Mouse (Mus musculus): ENCODE results near the gene Zfp488. TPM values are rescaled to one million over a fixed set of nuclear protein-coding genes. Genes with fewer than 3 reads are reported as not detected.

Gene Zfp488
- polyA plus RNA-seq, 1 experiment from 2014 or later, result 0.84 TPM

DNA sequence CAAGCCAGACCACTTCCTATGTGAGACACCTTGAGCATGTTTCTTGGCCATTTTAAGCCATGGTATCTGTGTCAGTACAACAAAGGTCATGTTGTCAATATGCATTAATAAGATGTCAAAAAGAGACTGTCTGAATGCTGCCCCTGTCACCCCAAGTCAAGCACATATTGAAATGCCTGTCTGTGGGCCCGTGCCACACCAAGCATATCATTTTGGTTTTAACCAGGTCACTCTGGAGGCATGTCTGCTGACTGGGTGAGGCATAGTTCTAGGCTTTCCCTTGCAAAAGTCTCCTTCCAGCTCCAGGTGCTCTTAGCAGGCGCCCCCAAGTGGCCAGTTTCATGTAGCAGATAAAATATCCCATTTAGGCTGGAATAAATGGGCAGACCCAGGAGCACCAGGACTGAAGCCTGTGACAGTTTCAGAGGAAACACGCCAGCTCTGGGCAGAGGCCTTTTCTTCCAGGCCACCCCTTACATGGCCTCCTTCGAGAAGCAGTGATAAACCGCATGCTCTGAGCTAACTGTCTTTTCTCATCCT is 44.7 kb downstream of the Zfp488 start:
- Histone ChIP-seq H3K4me3 (ENCODE audit: low read depth, low read length) (no peak overlapping the region), H3K27ac (ENCODE audit: low read depth, low read length) (no peak overlapping the region), H3K4me2 (ENCODE audit: low read depth) (no peak overlapping the region), H3K9me3 (ENCODE audit: control insufficient read depth, low read length) (no peaks in the 10 kb centered on the region), H3K4me1 (ENCODE audit: control insufficient read depth, insufficient read depth, low read length) (no peaks in the 10 kb centered on the region), H3K27me3 (ENCODE audit: control insufficient read depth, insufficient read depth, low read length) (no peaks in the 10 kb centered on the region), H3K36me3 (ENCODE audit: control insufficient read depth, insufficient read depth, low read length) (no peaks in the 10 kb centered on the region), H3K9ac (ENCODE audit: low read length) (no peak overlapping the region)
- 37% methylated on average over 5 of the region's 5 CpGs for WGBS
- no peak for ATAC-seq (ENCODE audit: insufficient read depth, low FRiP score, low TSS enrichment)
- DNase-seq (ENCODE audit: low spot score), result peak; percentile 71

DNA sequence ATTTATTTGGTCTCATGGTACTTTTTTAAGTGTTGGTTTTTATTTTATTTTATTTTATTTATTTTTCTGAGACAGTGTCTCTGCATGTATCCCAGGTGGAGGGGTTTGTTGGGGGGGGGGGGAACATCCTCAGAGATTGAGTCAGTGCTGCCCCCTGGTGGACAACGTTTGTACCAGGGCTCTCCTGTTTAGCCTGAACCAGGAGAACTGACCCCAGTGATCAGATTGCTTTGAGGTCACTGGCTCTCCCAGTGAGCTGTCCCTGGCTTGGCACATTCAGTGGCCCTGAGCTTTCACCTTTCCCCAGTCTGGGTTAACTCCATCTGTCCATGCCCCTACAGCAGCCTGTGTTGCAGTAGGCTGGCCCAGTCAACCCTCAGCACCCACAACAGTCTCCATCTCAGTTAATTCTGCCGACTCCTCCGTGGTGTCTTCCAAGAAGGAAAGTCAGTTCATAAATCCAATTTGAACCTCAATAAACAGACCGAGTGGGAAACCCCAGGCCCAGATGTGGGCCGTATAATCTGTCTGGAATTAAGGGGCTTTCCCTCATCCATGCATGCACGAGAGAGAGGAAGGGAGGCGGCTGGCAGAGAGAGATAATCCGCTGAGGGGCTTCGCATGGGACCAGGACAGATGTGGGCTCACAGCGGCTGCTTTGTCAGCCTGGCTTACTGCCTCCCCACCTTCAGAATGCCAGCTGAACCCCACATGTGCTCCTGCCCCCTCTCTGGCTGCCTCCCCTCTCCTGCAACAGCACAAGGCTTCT is 45.4 kb downstream of the Zfp488 start:
- 72% methylated on average over 10 of the region's 10 CpGs for WGBS
- Histone ChIP-seq H3K36me3 (ENCODE audit: control insufficient read depth, insufficient read depth, low read length) (no peaks in the 10 kb centered on the region), H3K27me3 (ENCODE audit: control insufficient read depth, insufficient read depth, low read length) (no peaks in the 10 kb centered on the region), H3K9me3 (ENCODE audit: control insufficient read depth, low read length) (no peaks in the 10 kb centered on the region), H3K27ac (ENCODE audit: low read depth, low read length) (no peak overlapping the region), H3K4me3 (ENCODE audit: low read depth, low read length) (no peak overlapping the region), H3K4me1 (ENCODE audit: control insufficient read depth, insufficient read depth, low read length) (no peaks in the 10 kb centered on the region), H3K4me2 (ENCODE audit: low read depth) (no peak overlapping the region), H3K9ac (ENCODE audit: low read length) (no peak overlapping the region)
- ATAC-seq (ENCODE audit: insufficient read depth, low FRiP score, low TSS enrichment), result no peak
- DNase-seq (ENCODE audit: low spot score), result peak; percentile 47

DNA sequence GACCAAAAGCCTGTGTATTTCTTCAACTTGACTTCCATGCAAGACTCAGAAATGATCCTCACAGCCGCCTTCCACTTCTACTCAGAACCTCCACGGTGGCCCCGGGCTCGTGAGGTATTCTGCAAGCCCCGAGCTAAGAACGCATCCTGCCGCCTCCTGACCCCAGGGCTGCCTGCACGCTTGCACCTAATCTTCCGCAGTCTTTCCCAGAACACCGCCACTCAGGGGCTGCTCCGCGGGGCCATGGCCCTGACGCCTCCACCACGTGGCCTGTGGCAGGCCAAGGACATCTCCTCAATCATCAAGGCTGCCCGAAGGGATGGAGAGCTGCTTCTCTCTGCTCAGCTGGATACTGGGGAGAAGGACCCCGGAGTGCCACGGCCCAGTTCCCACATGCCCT is 46.7 kb downstream of the Zfp488 start:
- H3K4me1 ChIP-seq (ENCODE audit: control insufficient read depth, insufficient read depth, low read length), result no peaks in the 10 kb centered on the region
- 55% methylated on average over 17 of the region's 17 CpGs for WGBS
- DNase-seq (ENCODE audit: low spot score), result peak; percentile 9
- H3K36me3 ChIP-seq (ENCODE audit: control insufficient read depth, insufficient read depth, low read length), result no peaks in the 10 kb centered on the region
- ATAC-seq (ENCODE audit: insufficient read depth, low FRiP score, low TSS enrichment), result no peak
- H3K9ac ChIP-seq (ENCODE audit: low read length), result no peak overlapping the region
- H3K27me3 ChIP-seq (ENCODE audit: control insufficient read depth, insufficient read depth, low read length), result no peaks in the 10 kb centered on the region
- H3K9me3 ChIP-seq (ENCODE audit: control insufficient read depth, low read length), result no peaks in the 10 kb centered on the region
- no peak overlapping the region for H3K4me2 ChIP-seq (ENCODE audit: low read depth)
- H3K27ac ChIP-seq (ENCODE audit: low read depth, low read length), result no peak overlapping the region
- H3K4me3 ChIP-seq (ENCODE audit: low read depth, low read length), result no peak overlapping the region

DNA sequence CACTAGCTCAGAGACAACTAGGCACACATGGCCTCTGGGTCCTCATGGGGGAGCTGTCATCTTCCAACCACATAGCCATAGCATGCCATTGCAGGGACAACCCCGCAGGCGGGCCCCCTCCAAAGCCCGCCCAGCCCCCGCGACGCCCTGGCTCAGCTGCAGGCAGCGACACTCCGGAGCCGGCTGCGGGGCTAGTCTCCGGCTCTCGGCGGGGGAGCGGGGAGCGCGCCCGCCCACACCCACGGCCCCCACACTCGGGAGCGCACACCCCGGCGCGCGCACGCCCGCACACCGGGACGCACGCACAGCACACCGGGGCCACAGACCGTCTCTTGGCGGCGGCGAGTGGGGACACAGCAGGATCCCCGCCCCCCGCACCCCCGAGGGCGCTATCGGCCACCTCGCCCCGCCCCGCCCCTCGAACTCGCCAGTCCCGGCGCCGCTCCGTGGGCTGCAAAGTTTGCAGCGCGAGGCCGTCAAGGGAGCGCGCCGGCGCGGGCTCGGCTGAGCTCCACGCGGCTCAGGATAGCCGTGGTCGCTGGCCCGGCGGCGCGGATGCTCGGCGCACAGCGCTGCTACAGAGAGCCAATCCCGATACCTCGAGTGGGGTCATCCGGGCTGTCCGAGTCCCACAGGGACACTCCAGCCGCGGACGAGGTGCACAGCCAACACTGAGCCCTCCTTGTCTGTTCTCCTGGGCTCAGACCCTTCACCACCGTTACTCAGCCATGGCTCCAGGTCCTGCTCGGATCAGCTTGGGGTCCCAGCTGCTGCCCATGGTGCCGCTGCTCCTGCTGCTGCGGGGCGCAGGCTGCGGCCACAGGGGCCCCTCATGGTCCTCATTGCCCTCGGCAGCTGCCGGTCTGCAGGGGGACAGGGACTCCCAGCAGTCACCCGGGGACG is 55.1 kb downstream of the Zfp488 start, which contains the start of gene Gdf10:
Gene Gdf10, plus strand, starts transcription at position 420 of the 903 bp plus-strand sequence.
- Histone ChIP-seq H3K4me3 (ENCODE audit: low read depth, low read length) (peak within 1 kb of the TSS; percentile 59), H3K4me1 (ENCODE audit: control insufficient read depth, insufficient read depth, low read length) (peaks cover 22% of the 10 kb centered on the region), H3K9me3 (ENCODE audit: control insufficient read depth, low read length) (no peaks in the 10 kb centered on the region), H3K9ac (ENCODE audit: low read length) (peak within 1 kb of the TSS; percentile 65), H3K4me2 (ENCODE audit: low read depth) (peak within 1 kb of the TSS; percentile 94), H3K36me3 (ENCODE audit: control insufficient read depth, insufficient read depth, low read length) (no peaks in the 10 kb centered on the region), H3K27me3 (ENCODE audit: control insufficient read depth, insufficient read depth, low read length) (peaks cover 24% of the 10 kb centered on the region), H3K27ac (ENCODE audit: low read depth, low read length) (no peak within 1 kb of the TSS)
- WGBS, result under 1% methylated on average over 66 of the region's 85 CpGs
- ATAC-seq (ENCODE audit: insufficient read depth, low FRiP score, low TSS enrichment) (peak; percentile 50), DNase-seq (ENCODE audit: low spot score) (peak; percentile 66)

DNA sequence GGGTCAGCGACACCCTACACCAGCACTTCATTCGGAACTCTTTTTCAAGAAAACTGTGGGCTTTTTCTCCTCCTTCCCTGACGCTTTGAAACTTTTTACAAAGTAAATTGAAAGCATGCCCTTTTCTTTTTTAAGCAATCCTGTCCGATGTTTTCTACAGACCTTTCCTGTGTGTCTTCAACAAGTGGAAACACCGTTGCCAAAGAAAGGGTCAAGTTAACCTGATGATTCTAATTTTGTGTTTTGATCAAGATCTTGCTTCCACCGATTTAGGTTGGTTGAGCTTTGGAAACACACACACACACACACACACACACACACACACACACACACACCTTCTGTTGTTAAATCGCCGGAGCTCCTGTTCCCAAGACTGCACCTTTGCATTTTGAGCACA is 55.8 kb downstream of the Zfp488 start:
- Histone ChIP-seq H3K4me2 (ENCODE audit: low read depth) (peak overlapping the region; percentile 94), H3K9me3 (ENCODE audit: control insufficient read depth, low read length) (no peaks in the 10 kb centered on the region), H3K4me3 (ENCODE audit: low read depth, low read length) (peak overlapping the region; percentile 59), H3K27me3 (ENCODE audit: control insufficient read depth, insufficient read depth, low read length) (peaks cover 24% of the 10 kb centered on the region), H3K4me1 (ENCODE audit: control insufficient read depth, insufficient read depth, low read length) (peaks cover 22% of the 10 kb centered on the region), H3K27ac (ENCODE audit: low read depth, low read length) (no peak overlapping the region), H3K36me3 (ENCODE audit: control insufficient read depth, insufficient read depth, low read length) (no peaks in the 10 kb centered on the region), H3K9ac (ENCODE audit: low read length) (peak overlapping the region; percentile 65; the same call in 1 of the 2 replicates)
- WGBS, result 7% methylated on average over 8 of the region's 8 CpGs
- ATAC-seq (ENCODE audit: insufficient read depth, low FRiP score, low TSS enrichment) (no peak), DNase-seq (ENCODE audit: low spot score) (no peak)

DNA sequence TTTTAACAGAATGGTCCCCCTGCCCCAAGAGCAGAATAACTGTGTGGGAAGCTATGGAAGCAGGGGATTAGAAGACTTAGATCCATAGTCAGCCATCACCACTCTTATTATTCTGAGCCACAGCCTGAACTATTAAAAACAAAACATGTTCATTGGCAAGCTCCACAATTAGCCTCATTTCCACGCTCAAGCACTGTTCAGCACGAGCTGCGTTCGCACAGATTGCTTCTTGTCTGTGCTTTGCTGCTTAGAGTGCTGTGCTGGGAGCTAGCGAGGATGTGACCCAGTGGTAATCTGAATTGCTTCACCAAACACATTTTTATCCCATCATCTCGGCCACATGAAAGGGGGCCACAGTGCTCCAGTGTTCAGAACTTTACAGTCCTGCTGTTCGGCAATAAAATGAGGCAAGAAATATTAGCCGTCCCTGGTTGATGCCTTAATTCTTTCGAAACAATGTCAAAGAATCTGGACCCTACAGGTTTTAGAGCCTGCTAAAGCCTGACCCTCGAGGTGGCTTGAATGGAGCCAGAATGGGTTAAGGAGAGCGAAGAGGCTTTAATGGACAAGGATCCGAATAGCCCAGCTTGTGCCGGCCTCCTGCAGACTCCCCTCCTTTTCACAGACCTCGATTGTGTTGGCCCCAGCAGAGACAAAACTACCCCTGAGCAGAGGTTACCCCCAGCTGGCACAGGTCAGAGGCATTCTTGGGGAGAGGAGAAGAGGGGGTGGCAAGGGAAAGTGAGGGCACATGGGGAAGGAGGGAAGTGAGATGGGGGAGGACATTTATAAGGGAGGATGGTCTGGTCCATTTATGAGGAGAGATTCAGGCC is 57.6 kb downstream of the Zfp488 start:
- Histone ChIP-seq H3K9ac (ENCODE audit: low read length) (no peak overlapping the region), H3K27ac (ENCODE audit: low read depth, low read length) (no peak overlapping the region), H3K36me3 (ENCODE audit: control insufficient read depth, insufficient read depth, low read length) (no peaks in the 10 kb centered on the region), H3K4me3 (ENCODE audit: low read depth, low read length) (no peak overlapping the region), H3K9me3 (ENCODE audit: control insufficient read depth, low read length) (no peaks in the 10 kb centered on the region), H3K4me2 (ENCODE audit: low read depth) (no peak overlapping the region), H3K4me1 (ENCODE audit: control insufficient read depth, insufficient read depth, low read length) (peaks cover 22% of the 10 kb centered on the region), H3K27me3 (ENCODE audit: control insufficient read depth, insufficient read depth, low read length) (peaks cover 21% of the 10 kb centered on the region)
- ATAC-seq (ENCODE audit: insufficient read depth, low FRiP score, low TSS enrichment), result peak; percentile 29; the same call in 1 of the 2 replicates
- 9% methylated on average over 14 of the region's 14 CpGs for WGBS
- DNase-seq (ENCODE audit: low spot score), result peak; percentile 42

Data from neural tube, embryonic 11.5 days (tissue).